Mouse (Mus musculus) thymus, adult 2 months (tissue): ENCODE data around the gene P3h4. TPM values are rescaled to one million over a fixed set of nuclear protein-coding genes. Genes with fewer than 3 reads are reported as not detected.

Experiments
- DNase-seq: peaks from one replicate; pipeline ENCODE4 v3.0.0; 2021
- H3K27ac ChIP-seq: fragments of 200-500 bp; 2 replicates; pipeline ENCODE4 v1.5.1; 2012; ENCODE audit warnings: low read length, control low read depth; ENCODE audit not compliant: control insufficient read depth, insufficient read depth
- H3K27me3 ChIP-seq: fragments of 200-500 bp; 2 replicates; pipeline ENCODE4 v1.6.1; 2012; ENCODE audit warnings: mild to moderate bottlenecking, low read length, moderate library complexity, mixed read lengths; ENCODE audit not compliant: control insufficient read depth, insufficient read depth
- H3K36me3 ChIP-seq: fragments of 200-500 bp; 2 replicates; pipeline ENCODE4 v1.6.1; 2012; ENCODE audit warnings: mild to moderate bottlenecking, low read length, moderate library complexity; ENCODE audit not compliant: control insufficient read depth, insufficient read depth
- H3K4me1 ChIP-seq: fragments of 200-500 bp; replicated peaks from 2 replicates; pipeline ENCODE4 v1.6.1; 2012; ENCODE audit warnings: low read length; ENCODE audit not compliant: control insufficient read depth, insufficient read depth
- H3K4me3 ChIP-seq: fragments of 200-500 bp; 2 replicates; pipeline ENCODE4 v1.5.1; 2012; ENCODE audit warnings: mild to moderate bottlenecking, low read length, control low read depth, moderate library complexity; ENCODE audit not compliant: control insufficient read depth, insufficient read depth
- CTCF ChIP-seq: fragments of 200-500 bp; IDR thresholded peaks from 2 replicates; pipeline ENCODE4 v1.5.1; 2012; ENCODE audit warnings: mild to moderate bottlenecking, control low read depth, low read length, moderate library complexity, borderline replicate concordance; ENCODE audit not compliant: control insufficient read depth, poor library complexity, insufficient read depth; ENCODE audit errors: extremely low read depth
- POLR2A ChIP-seq: fragments of 200-500 bp; IDR thresholded peaks from 2 replicates; pipeline ENCODE4 v1.6.1; 2012; ENCODE audit warnings: mild to moderate bottlenecking, low read length, control low read depth, moderate library complexity; ENCODE audit not compliant: control insufficient read depth, poor library complexity, insufficient read depth; ENCODE audit errors: extremely low read depth
- WGBS: fragments of 180-500 bp; shearing (Covaris S2); methylation state at CpG from one replicate; pipeline ENCODE4 v1.1.7; 2018; 5-methylcytosine and 5-hydroxymethylcytosine counted together
- polyA plus RNA-seq: library from polyadenylated mRNA; depleted of rRNA; stranded (reverse); fragments of >200 nt; gene quantifications from 2 replicates; pipeline ENCODE4 v1.2.3, GENCODE M21; 2012

P3h4 gene
- polyA plus RNA-seq, 1 experiment, result 22.3 TPM

DNA sequence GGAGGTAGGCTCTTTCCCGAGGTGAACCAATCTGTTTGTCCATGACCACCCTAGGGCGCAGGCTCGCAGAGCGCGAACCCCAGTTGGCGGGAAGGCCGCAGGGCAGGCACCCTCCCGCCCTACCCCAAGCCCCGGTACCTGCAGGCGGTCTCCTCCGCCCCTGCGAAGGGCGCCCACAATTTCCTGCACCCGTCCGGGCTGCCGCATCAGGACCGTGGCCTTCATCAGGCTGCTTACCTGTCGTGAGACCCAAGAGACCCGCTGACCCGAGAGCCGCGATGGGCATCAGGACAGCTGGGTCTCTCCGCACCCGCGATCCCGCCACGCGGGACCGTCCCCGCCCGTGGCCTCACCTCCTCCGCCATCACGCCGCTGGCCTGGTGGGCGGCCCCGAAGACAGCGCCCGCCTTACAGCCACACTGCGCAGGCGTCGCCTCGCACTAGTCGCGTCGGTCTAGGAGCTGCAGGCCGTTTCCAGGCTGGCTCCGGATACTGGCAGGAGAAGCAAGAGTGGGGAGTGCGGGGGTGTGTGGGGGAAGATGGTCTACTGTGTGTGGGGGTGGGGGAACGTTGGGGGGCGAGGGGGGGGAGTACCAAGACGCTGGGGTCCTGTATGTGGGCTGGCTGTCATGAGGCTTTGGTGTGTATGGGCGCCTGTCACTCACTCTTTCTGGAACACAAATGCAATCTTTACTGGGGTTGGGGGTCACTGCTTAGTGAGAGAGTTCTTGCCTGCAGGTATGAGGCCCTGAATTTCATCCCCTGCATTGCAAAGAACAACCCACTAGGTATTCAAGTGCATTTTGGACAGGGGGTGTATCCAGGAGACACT, 26.3 kb upstream of the P3h4 start:
- 2% methylated on average over 51 of the region's 52 CpGs for WGBS
- Histone ChIP-seq H3K4me1 (peaks cover 9% of the 10 kb centered on the region), H3K36me3 (peaks cover 17% of the 10 kb centered on the region; the same call in 1 of the 2 replicates), H3K4me3 (peak overlapping the region; percentile 80), H3K27ac (peak overlapping the region; percentile 69), H3K27me3 (no peaks in the 10 kb centered on the region)
- peak; percentile 89 for DNase-seq
- TF ChIP-seq CTCF, result peak; percentile 40; the same call in 1 of the 2 replicates
- TF ChIP-seq POLR2A, result peak; percentile 93

DNA sequence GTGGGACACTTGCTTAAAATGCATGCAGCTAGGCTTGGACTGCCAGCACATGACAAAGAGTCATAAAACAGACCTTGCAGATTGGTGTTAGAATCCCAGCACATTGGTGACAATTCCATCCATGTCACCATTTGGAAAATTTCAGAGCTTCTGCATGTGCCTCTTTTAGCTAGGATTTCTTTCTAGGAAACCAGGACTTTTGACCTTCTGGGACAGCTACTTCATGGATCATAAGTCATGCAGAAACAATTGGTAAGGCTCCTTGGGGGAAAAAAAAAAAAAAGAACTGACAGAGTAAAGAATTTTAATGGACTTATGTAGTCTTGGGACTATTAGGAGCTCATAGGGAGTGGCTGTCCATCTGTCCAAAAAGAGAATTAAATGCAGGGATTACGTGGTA, 23.3 kb upstream of the P3h4 start:
- Histone ChIP-seq H3K36me3 (peaks cover 26% of the 10 kb centered on the region; the same call in 1 of the 2 replicates), H3K4me1 (peaks cover 9% of the 10 kb centered on the region), H3K27ac (no peak overlapping the region), H3K4me3 (no peak overlapping the region), H3K27me3 (no peaks in the 10 kb centered on the region)
- WGBS, result 94% methylated on average over 1 of the region's 1 CpGs
- TF ChIP-seq POLR2A (no peak), CTCF (no peak)
- DNase-seq, result no peak

DNA sequence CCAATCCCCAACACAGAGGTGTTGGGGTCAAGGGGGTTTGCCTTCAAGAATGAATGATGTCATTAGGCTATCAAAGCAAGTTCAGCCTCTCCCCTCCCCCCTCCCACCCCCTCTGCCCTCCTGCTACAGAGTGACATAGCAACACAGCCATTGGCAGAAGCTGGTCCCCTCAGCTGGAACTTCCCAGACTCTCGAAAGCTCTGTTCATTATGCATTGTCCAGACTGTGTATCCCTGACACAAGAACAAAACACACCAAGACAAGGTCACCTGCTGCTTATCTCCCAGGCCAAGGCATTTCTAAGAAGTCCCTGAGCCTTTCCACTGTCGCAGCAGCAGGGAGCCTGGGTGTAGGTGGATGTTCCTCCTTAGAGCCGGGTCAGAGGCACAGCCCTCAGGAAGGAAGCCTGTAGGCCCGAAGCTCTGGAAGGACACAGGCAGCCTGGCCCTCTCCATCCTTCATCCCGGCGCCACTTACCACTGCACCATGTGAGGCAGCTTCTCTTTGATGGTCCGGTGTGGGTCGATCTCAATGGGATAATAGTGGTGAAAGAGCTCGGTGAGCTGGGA, 21.1 kb upstream of the P3h4 start:
- H3K4me3 ChIP-seq, result no peak overlapping the region

DNA sequence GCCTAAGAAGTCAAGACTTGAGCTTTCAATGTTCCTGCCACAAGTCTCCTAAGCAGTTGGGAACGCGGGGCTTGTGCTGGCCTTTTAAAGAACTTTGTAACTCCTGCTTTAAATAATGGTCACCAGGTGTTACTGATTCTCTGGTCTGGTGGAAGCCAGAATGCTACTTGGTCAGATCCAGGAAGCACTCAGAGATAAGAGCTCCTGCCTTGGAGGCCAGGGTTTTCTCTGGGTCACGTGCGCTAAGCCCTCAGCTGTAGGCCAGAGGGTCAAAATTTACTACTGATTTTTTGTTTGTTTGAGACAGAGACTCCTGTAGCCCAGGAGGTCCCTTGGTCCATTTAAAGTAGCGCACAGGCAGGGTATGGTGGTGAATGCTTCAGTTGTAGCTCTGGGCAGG, 17.4 kb upstream of the P3h4 start:
- no peak for DNase-seq
- Histone ChIP-seq H3K27ac (no peak overlapping the region), H3K27me3 (no peaks in the 10 kb centered on the region), H3K36me3 (peaks cover 43% of the 10 kb centered on the region), H3K4me3 (no peak overlapping the region), H3K4me1 (no peaks in the 10 kb centered on the region)
- WGBS, result 98% methylated on average over 5 of the region's 5 CpGs
- TF ChIP-seq POLR2A (no peak), CTCF (no peak)

More for the DNA sequence above, 21.1 kb upstream of the P3h4 start:
- DNase-seq, result no peak
- WGBS, result 96% methylated on average over 9 of the region's 9 CpGs
- Histone ChIP-seq H3K27ac (no peak overlapping the region), H3K4me1 (peaks cover 6% of the 10 kb centered on the region), H3K27me3 (no peaks in the 10 kb centered on the region), H3K36me3 (peaks cover 35% of the 10 kb centered on the region)
- TF ChIP-seq POLR2A (no peak), CTCF (no peak)

DNA sequence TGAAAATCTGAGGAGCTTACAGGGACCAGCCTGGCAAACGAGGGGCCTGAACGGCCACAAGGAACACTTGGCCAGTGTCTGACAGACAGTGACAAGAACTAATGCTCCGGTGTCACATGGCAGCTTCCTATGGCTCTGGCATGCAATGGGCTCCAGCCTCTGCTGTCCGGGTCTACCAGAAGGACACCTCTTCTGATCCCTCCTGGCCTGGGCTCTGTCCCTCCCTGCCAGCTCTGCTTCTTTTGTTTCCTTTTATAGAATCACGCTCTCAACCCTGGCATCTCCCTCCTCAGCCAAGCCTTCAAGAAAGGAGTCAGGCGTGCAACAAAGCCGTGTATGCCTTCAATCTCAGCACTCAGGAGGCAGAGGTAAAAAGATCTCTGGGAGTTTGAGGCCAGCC, 15.4 kb upstream of the P3h4 start:
- no peak for TF ChIP-seq POLR2A
- TF ChIP-seq CTCF, result no peak
- H3K27ac ChIP-seq, result no peak overlapping the region
- DNase-seq, result no peak

DNA sequence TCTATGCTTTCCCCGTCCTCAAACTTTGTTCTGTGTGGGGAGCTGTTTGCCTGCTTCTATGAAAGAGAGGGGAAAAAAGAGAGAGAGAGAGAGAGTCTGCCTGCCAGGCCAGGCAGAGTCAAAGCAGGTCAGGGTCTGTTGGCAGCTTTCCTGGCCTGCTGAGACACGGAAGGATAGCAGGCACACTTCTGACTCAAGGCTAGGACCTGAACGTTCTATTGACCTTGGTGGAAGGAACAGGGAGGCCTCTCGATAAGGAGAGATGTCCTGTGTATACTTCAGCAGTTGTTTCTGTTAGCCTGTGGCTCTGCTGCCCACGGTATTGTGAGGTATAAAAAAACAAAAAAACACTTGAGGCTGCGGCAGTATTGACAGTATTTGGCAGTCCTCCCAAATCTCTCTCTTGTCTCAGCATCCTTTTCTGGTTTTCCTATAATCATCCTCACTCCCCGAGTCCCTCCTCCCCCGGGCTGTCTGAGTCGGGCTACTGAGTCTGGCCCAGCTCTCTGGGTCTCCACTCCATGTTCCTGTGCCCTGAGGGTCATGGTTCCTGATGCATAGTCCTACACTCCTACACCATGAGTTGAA, 14.1 kb upstream of the P3h4 start:
- 91% methylated on average over 9 of the region's 9 CpGs for WGBS
- Histone ChIP-seq H3K27me3 (no peaks in the 10 kb centered on the region), H3K36me3 (peaks cover 26% of the 10 kb centered on the region), H3K4me3 (no peak overlapping the region), H3K4me1 (no peaks in the 10 kb centered on the region), H3K27ac (no peak overlapping the region)
- DNase-seq, result no peak
- TF ChIP-seq CTCF (no peak), POLR2A (no peak)

More for the DNA sequence above, 15.4 kb upstream of the P3h4 start:
- H3K4me3 ChIP-seq, result no peak overlapping the region
- H3K36me3 ChIP-seq, result peaks cover 34% of the 10 kb centered on the region
- no peaks in the 10 kb centered on the region for H3K4me1 ChIP-seq
- WGBS, result 96% methylated on average over 7 of the region's 7 CpGs
- H3K27me3 ChIP-seq, result no peaks in the 10 kb centered on the region
